Mouse (Mus musculus) ES-Bruce4 (cell line): ENCODE data around the gene Pcna. TPM values are rescaled to one million over a fixed set of nuclear protein-coding genes. Genes with fewer than 3 reads are reported as not detected.

Experiments
- H3K27ac ChIP-seq: 2 replicates; pipeline ENCODE4 v1.5.1; 2012; ENCODE audit warnings: low read length, inconsistent platforms; ENCODE audit not compliant: insufficient read depth
- H3K27me3 ChIP-seq: 2 replicates; pipeline ENCODE4 v1.6.1; 2012; ENCODE audit warnings: mild to moderate bottlenecking, low read length, inconsistent platforms; ENCODE audit not compliant: control insufficient read depth, poor library complexity, insufficient read depth, severe bottlenecking
- H3K36me3 ChIP-seq: 2 replicates; pipeline ENCODE4 v1.6.1; 2012; ENCODE audit warnings: inconsistent platforms, mild to moderate bottlenecking, low read length, moderate library complexity; ENCODE audit not compliant: control insufficient read depth, poor library complexity, insufficient read depth, severe bottlenecking
- H3K4me1 ChIP-seq: one replicate; pipeline ENCODE4 v1.8.1; 2011; ENCODE audit warnings: low read length; ENCODE audit not compliant: control insufficient read depth, insufficient read depth
- H3K4me3 ChIP-seq: 2 replicates; pipeline ENCODE4 v1.5.1; 2011; ENCODE audit warnings: low read depth, mild to moderate bottlenecking, low read length
- H3K9ac ChIP-seq: 2 replicates; pipeline ENCODE4 v1.6.1; 2012; ENCODE audit warnings: low read depth, mild to moderate bottlenecking, inconsistent platforms; ENCODE audit not compliant: poor library complexity, severe bottlenecking
- H3K9me3 ChIP-seq: replicated peaks from 2 replicates; pipeline ENCODE4 v1.6.1; 2012; ENCODE audit warnings: mild to moderate bottlenecking, low read length, inconsistent platforms; ENCODE audit not compliant: control insufficient read depth, poor library complexity, insufficient read depth, severe bottlenecking
- CTCF ChIP-seq: IDR thresholded peaks from one replicate; pipeline ENCODE4 v1.8.1; 2011; ENCODE audit warnings: low read depth, low read length
- EP300 ChIP-seq: IDR thresholded peaks from 2 replicates; pipeline ENCODE4 v1.6.1; 2011; ENCODE audit warnings: low read depth, low read length; ENCODE audit not compliant: insufficient read depth
- POLR2A ChIP-seq: IDR thresholded peaks from one replicate; pipeline ENCODE4 v1.8.1; 2011; ENCODE audit warnings: low read length; ENCODE audit not compliant: insufficient read depth
- polyA plus RNA-seq: library from polyadenylated mRNA; stranded (reverse); fragments of >200 nt; gene quantifications from 2 replicates; pipeline ENCODE4 v1.2.4, GENCODE M21; 2011; ENCODE audit warnings: low read depth; ENCODE audit not compliant: missing spikeins, insufficient read depth, insufficient read length

The Pcna gene
- polyA plus RNA-seq, 1 experiment, result 368 TPM

DNA sequence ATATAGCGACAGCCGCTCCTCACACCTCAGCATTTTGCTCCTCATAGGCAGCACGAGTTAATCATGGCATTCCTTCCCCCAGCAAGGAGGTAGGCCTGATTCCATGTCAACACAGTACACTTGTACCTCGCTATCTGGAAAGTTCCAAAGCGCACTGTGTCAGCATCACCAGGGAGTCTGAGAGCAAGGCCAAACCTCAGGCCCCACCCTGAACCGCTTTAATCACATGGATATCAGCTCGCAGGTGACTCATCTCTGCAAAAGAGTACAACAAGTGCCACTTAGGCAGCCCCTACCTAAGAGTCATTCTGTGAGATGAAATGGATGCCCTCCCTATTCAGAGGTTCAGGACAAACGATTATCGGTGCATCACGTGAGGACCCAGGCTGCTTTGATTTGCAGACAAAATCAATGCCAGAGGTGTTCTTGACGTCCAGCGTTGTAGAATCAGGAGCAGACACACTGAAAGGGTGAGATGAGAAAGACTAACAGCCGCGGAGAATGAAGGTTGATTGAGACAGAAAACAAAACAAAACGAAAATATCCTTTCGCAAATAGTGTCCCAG lies 46.7 kb downstream of the Pcna start:
- Histone ChIP-seq H3K9me3 (no peaks in the 10 kb centered on the region), H3K27ac (no peak overlapping the region), H3K4me3 (no peak overlapping the region), H3K36me3 (no peaks in the 10 kb centered on the region), H3K4me1 (peaks cover 8% of the 10 kb centered on the region), H3K9ac (no peak overlapping the region), H3K27me3 (no peaks in the 10 kb centered on the region)
- TF ChIP-seq EP300 (no peak), CTCF (no peak)

DNA sequence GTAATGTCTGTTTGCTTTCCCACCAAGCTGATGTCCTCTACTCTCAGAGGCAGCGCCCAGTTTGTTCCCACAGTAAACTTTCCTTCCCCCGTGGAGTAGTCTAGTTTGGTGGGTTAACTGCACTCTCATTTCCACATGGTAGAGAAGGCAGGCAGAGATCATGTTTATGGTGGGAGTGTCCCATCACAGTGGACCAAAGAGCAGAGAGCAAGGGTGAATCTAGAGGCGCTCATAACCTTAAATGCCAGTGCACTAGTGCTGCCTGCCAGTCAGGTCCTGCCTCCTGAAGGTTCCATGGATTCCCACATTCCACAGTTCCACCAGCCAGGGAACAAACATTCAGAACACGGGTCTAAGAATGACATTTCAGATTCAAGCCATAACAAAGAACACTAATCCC lies 47.6 kb downstream of the Pcna start:
- TF ChIP-seq CTCF (no peak), EP300 (no peak), POLR2A (no peak)
- H3K27ac ChIP-seq, result no peak overlapping the region

DNA sequence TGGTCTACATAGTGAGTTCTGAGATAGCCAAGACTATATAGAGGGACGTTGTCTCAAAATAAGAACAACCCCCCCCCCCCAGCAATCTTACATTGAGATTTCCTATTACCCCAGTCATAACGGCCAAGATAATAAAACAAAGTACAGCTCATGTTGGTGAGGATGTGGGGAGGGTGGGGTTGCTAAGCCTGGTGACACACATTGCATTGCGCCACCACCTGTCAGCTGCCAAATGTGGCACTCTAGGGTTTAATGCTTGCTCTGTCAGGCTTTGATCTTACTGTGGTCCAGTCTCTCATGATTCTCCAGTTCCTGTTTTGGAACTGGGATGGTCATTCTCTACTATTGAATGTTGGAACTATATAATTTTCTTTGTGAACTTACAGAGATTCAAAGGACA lies 49.3 kb downstream of the Pcna start:
- Histone ChIP-seq H3K27me3 (no peaks in the 10 kb centered on the region), H3K36me3 (no peaks in the 10 kb centered on the region), H3K27ac (no peak overlapping the region), H3K4me3 (no peak overlapping the region), H3K9me3 (no peaks in the 10 kb centered on the region), H3K4me1 (peaks cover 5% of the 10 kb centered on the region), H3K9ac (no peak overlapping the region)
- TF ChIP-seq EP300 (no peak), POLR2A (no peak), CTCF (no peak)

More for the DNA sequence above, 47.6 kb downstream of the Pcna start:
- Histone ChIP-seq H3K4me1 (peaks cover 8% of the 10 kb centered on the region), H3K9me3 (no peaks in the 10 kb centered on the region), H3K4me3 (no peak overlapping the region), H3K36me3 (no peaks in the 10 kb centered on the region), H3K9ac (no peak overlapping the region), H3K27me3 (no peaks in the 10 kb centered on the region)

DNA sequence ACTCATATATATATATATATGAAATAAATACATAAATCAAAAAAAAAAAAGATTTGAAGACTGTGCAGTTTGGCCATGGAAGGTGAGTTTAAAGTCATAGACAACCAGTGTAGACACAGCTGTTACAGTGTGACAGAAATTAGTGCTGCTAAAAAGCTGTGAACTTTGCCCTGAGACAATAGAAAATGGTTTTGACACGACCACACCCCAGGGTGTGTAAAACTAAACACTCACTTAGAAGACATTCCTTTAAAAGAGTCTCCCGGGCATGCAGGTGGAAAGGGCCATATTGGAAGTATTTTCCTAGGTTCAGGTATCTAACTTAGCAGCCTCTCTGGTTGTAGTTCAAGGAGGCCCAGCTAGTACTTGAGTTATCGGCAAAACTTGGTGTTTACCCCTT lies 49.9 kb downstream of the Pcna start:
- Histone ChIP-seq H3K27ac (no peak overlapping the region), H3K9ac (no peak overlapping the region), H3K27me3 (no peaks in the 10 kb centered on the region; the same call in 1 of the 2 replicates), H3K36me3 (no peaks in the 10 kb centered on the region), H3K4me3 (no peak overlapping the region), H3K4me1 (peaks cover 5% of the 10 kb centered on the region), H3K9me3 (no peaks in the 10 kb centered on the region)
- no peak for TF ChIP-seq EP300
- no peak for TF ChIP-seq CTCF
- TF ChIP-seq POLR2A, result no peak

Other genes with a start within 250 kb of the Pcna start
- 4.0 and 4.3 TPM in 2 replicates for gene Rassf2, start 223.1 kb downstream of the Pcna start, polyA plus RNA-seq
- 15.5 and 20.8 TPM in 2 replicates for gene Slc23a2, start 108.2 kb downstream of the Pcna start, polyA plus RNA-seq
- gene Tmem230, start 5.5 kb downstream of the Pcna start, polyA plus RNA-seq, result 46.0 and 47.7 TPM in 2 replicates
- 74.3 and 83.4 TPM in 2 replicates for gene Cds2, start 9.8 kb upstream of the Pcna start, polyA plus RNA-seq
- 0.50 and 0.51 TPM in 2 replicates for gene Prokr2, start 132.1 kb upstream of the Pcna start, polyA plus RNA-seq